13 mouse cellular contexts compared by ENCODE assay signal in the genomic region with DNA sequence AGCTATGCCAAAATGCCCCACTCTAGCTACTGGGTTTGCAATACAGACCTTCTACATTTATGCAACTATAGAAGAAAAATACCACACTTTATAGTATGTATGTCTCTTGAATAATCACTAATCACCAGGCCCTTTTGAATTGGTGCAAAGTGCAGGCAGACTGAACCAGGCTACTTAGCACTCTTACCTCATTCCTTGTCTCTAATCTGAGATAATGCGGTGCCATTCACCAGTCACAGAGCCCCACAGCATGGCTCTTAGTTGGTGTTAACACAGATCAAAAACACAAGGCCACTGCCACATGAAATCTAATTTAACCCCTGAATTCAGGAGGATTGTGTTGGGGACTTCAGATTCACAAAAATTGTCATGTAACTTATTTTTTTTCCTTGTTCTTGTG.
A peak's percentile ranks its signal among the peaks of the same experiment; 100 is the strongest.
DNase-seq lines count a peak whose midpoint lies in the region; ATAC-seq and TF ChIP-seq lines count a peak whose summit lies in the region.
"Had no signal": no experiment of that assay in that cellular context is flagged by ENCODE, and none has a peak within 500 bp of the region (broad histone marks: within the 10 kb centered on the region; RNA-seq: fewer than 3 reads in every experiment).

No protein-coding gene starts in this region.

- H3K9ac ChIP-seq in embryonic facial prominence, embryonic 13.5 days: no peak overlapping the region
- no peak overlapping the region for H3K9ac ChIP-seq in embryonic facial prominence, embryonic 15.5 days
- H3K9ac ChIP-seq: liver, embryonic 12.5 days; lung, embryonic 15.5 days; neural tube, embryonic 13.5 days had no signal

- H3K4me2 ChIP-seq in embryonic facial prominence, embryonic 13.5 days: peak overlapping the region; percentile 47
- H3K4me2 ChIP-seq in embryonic facial prominence, embryonic 15.5 days (replicated peaks): no peak overlapping the region
- H3K4me2 ChIP-seq: liver, embryonic 12.5 days had no signal

- H3K27ac ChIP-seq in embryonic facial prominence, embryonic 13.5 days: peak overlapping the region; percentile 51
- H3K27ac ChIP-seq in embryonic facial prominence, embryonic 10.5 days (replicated peaks): no peak overlapping the region
- H3K27ac ChIP-seq in embryonic facial prominence, embryonic 15.5 days (replicated peaks): 0 out of 2 replicates have a peak overlapping the region, but pooled peaks have one; percentile 1
- H3K27ac ChIP-seq in limb, embryonic 10.5 days: 0 out of 2 replicates have a peak overlapping the region, but pooled peaks have one; percentile 71
- H3K27ac ChIP-seq in left cerebral cortex, adult 2 months: no peak overlapping the region
- H3K27ac ChIP-seq: hindbrain, embryonic 10.5 days; liver, embryonic 12.5 days; lung, embryonic 15.5 days had no signal

- intact Hi-C loops in left cerebral cortex, adult 2 months (cut with DNase I): loop anchor here (2.0 kb wide), 1 partner anchor 151 kb away; the partner anchor contains the start of gene Etv1

- no peaks in the 10 kb centered on the region for H3K79me3 ChIP-seq in C2C12 (ENCODE audit: low read depth)

- DNase-seq in embryonic facial prominence, embryonic 10.5 days (ENCODE audit: low spot score): no peak
- no peak for DNase-seq in limb, embryonic 10.5 days (ENCODE audit: low spot score)
- no peak for DNase-seq in spleen, adult 18-20 months
- DNase-seq in left cerebral cortex, adult 2 months (ENCODE audit: extremely low spot score in 1 of 2, low spot score in 2 of 2): no peak
- DNase-seq in spleen, postnatal 36 days (ENCODE audit: low spot score in 2 of 2): no peak

- no peak overlapping the region for H3ac ChIP-seq in C2C12 (ENCODE audit: control insufficient read depth, insufficient read length, low read depth)

- ATAC-seq in embryonic facial prominence, embryonic 13.5 days (ENCODE audit: insufficient number of reproducible peaks, insufficient read depth, low FRiP score, low TSS enrichment, low read depth): no peak
- no peak for ATAC-seq in embryonic facial prominence, embryonic 15.5 days (ENCODE audit: insufficient number of reproducible peaks, low FRiP score, low TSS enrichment, low read depth)
- ATAC-seq: liver, embryonic 12.5 days had no signal

- peaks cover 13% of the 10 kb centered on the region for H3K4me1 ChIP-seq in embryonic facial prominence, embryonic 13.5 days
- peaks cover 11% of the 10 kb centered on the region; the same call in 1 of the 2 replicates for H3K4me1 ChIP-seq in embryonic facial prominence, embryonic 10.5 days
- H3K4me1 ChIP-seq in embryonic facial prominence, embryonic 15.5 days: peaks cover 6% of the 10 kb centered on the region; the same call in 1 of the 2 replicates
- peaks cover 9% of the 10 kb centered on the region for H3K4me1 ChIP-seq in limb, embryonic 10.5 days
- H3K4me1 ChIP-seq: hindbrain, embryonic 10.5 days; liver, embryonic 12.5 days; lung, embryonic 15.5 days had no signal

- TF ChIP-seq CTCF in C2C12 (IDR thresholded peaks at IDR 0.05; ENCODE audit: control insufficient read depth, insufficient read depth, insufficient read length): no peak
- TF ChIP-seq CTCF in left cerebral cortex, adult 2 months (IDR thresholded peaks at IDR 0.05): no peak

- H3K4me3 ChIP-seq in embryonic facial prominence, embryonic 13.5 days: no peak overlapping the region
- no peak overlapping the region for H3K4me3 ChIP-seq in embryonic facial prominence, embryonic 10.5 days
- peak overlapping the region; percentile 12 for H3K4me3 ChIP-seq in C2C12 (ENCODE audit: insufficient read depth, poor library complexity, severe bottlenecking)
- H3K4me3 ChIP-seq in embryonic facial prominence, embryonic 15.5 days (replicated peaks): no peak overlapping the region
- no peak overlapping the region for H3K4me3 ChIP-seq in limb, embryonic 10.5 days
- H3K4me3 ChIP-seq in left cerebral cortex, adult 2 months: no peak overlapping the region
- H3K4me3 ChIP-seq: erythroblast, embryonic 14.5 days; hindbrain, embryonic 10.5 days; liver, embryonic 12.5 days; lung, embryonic 15.5 days; neural tube, embryonic 13.5 days had no signal

- no peaks in the 10 kb centered on the region for H3K36me3 ChIP-seq in embryonic facial prominence, embryonic 13.5 days
- H3K36me3 ChIP-seq in embryonic facial prominence, embryonic 10.5 days (replicated peaks): no peaks in the 10 kb centered on the region
- no peaks in the 10 kb centered on the region for H3K36me3 ChIP-seq in C2C12 (ENCODE audit: control insufficient read depth, insufficient read depth)
- no peaks in the 10 kb centered on the region for H3K36me3 ChIP-seq in embryonic facial prominence, embryonic 15.5 days
- H3K36me3 ChIP-seq in limb, embryonic 10.5 days: no peaks in the 10 kb centered on the region
- H3K36me3 ChIP-seq: hindbrain, embryonic 10.5 days; liver, embryonic 12.5 days; lung, embryonic 15.5 days; neural tube, embryonic 13.5 days had no signal

- no peaks in the 10 kb centered on the region for H3K79me2 ChIP-seq in C2C12 (ENCODE audit: control insufficient read depth, insufficient read depth)

- WGBS in embryonic facial prominence, embryonic 13.5 days: 47% methylated on average over 1 of the region's 1 CpGs
- 69% methylated on average over 1 of the region's 1 CpGs for WGBS in embryonic facial prominence, embryonic 10.5 days
- 44% methylated on average over 1 of the region's 1 CpGs for WGBS in embryonic facial prominence, embryonic 15.5 days
- 88% methylated on average over 1 of the region's 1 CpGs for WGBS in limb, embryonic 10.5 days

- H3K9me3 ChIP-seq in embryonic facial prominence, embryonic 13.5 days: no peaks in the 10 kb centered on the region
- no peaks in the 10 kb centered on the region for H3K9me3 ChIP-seq in embryonic facial prominence, embryonic 10.5 days
- H3K9me3 ChIP-seq in embryonic facial prominence, embryonic 15.5 days (replicated peaks): no peaks in the 10 kb centered on the region
- H3K9me3 ChIP-seq in limb, embryonic 10.5 days (replicated peaks): no peaks in the 10 kb centered on the region
- H3K9me3 ChIP-seq: hindbrain, embryonic 10.5 days; liver, embryonic 12.5 days; lung, embryonic 15.5 days; neural tube, embryonic 13.5 days had no signal

- peaks cover 15% of the 10 kb centered on the region for H3K27me3 ChIP-seq in embryonic facial prominence, embryonic 13.5 days
- H3K27me3 ChIP-seq in embryonic facial prominence, embryonic 10.5 days (replicated peaks; ENCODE audit: low read depth, poor library complexity, severe bottlenecking): no peaks in the 10 kb centered on the region
- no peaks in the 10 kb centered on the region for H3K27me3 ChIP-seq in C2C12 (ENCODE audit: control insufficient read depth, insufficient read depth, insufficient read length)
- peaks cover 3% of the 10 kb centered on the region; the same call in 1 of the 2 replicates for H3K27me3 ChIP-seq in embryonic facial prominence, embryonic 15.5 days
- H3K27me3 ChIP-seq in limb, embryonic 10.5 days (ENCODE audit: low read depth, poor library complexity, severe bottlenecking): no peaks in the 10 kb centered on the region
- H3K27me3 ChIP-seq: liver, embryonic 12.5 days; lung, embryonic 15.5 days; neural tube, embryonic 13.5 days had no signal

TF ChIP-seq in C2C12, 6 proteins besides CTCF, POLR2A, EP300 and RAD21:
- TF ChIP-seq CEBPB (IDR thresholded peaks at IDR 0.05; ENCODE audit: low read depth): no peak
- TF ChIP-seq USF1 (IDR thresholded peaks at IDR 0.05; ENCODE audit: low read depth): no peak
- no peak for TF ChIP-seq MYOD1 (IDR thresholded peaks at IDR 0.05; ENCODE audit: control insufficient read depth, insufficient read length, low read depth)
- no peak for TF ChIP-seq FOSL1 (IDR thresholded peaks at IDR 0.05; ENCODE audit: insufficient read depth, low read length, poor library complexity, severe bottlenecking)
- no peak for TF ChIP-seq MAX (IDR thresholded peaks at IDR 0.05)
- TF ChIP-seq MYOG (IDR thresholded peaks at IDR 0.05; ENCODE audit: control insufficient read depth, extremely low read depth, insufficient read length): no peak

Comparison
In these comparisons a context has a peak if more than half of its experiments do, and no peak if none do; other contexts are left out.
1. H3K27ac ChIP-seq: peak in embryonic facial prominence, embryonic 13.5 days (single experiment), embryonic facial prominence, embryonic 15.5 days (single experiment) and limb, embryonic 10.5 days (single experiment); none in embryonic facial prominence, embryonic 10.5 days (single experiment) and left cerebral cortex, adult 2 months (single experiment).